Mouse (Mus musculus) adrenal gland, adult 8-10 months (tissue): ENCODE measurements around the gene Sfrp2. TPM values are rescaled to one million over a fixed set of nuclear protein-coding genes. Genes with fewer than 3 reads are reported as not detected.

Experiments used
- total RNA-seq, 4 experiments: library from RNA; stranded (reverse); gene quantifications; 2 replicates each; pipeline ENCODE4 v1.2.4; 2022

Gene Sfrp2
- total RNA-seq, 4 experiments from 2014 or later: 0.59 to 2.6 (median 1.9) TPM

Other genes with a start within 250 kb of the Sfrp2 start
- gene Tlr2, start 75.4 kb downstream of the Sfrp2 start, total RNA-seq: 1 to 10 TPM; 4.0 to 7.2 (median 5.4) TPM